Mouse (Mus musculus) frontal cortex, postnatal 14 days (tissue): ENCODE data around the gene Akt1s1.
A peak's percentile ranks its signal among the peaks of the same experiment; 100 is the strongest.

ENCODE experiments used
- DNase-seq, 2 experiments: peaks; one replicate each; pipeline ENCODE4 v3.0.0; 2022; ENCODE audit warnings: low spot score in 2 of 2

Akt1s1 gene

DNA sequence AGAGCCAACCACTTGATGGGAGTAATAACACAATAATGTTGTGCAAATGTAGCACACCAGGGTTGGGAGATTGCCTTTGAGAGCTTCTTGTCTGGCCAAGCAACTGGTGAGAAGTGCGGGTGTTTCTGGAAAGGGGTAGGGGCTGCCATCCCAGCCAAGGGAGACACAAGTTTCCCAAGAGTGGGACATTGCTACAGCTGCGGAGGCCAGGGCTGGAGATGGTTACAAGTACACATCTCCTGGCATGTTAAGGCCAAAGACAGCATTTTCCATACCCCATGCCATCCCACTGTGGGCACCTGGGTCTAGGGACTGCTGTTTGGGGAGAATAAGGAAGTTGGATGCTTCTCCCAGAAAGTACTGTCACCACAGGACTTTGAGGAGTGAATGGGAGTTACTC lies 4.3 kb downstream of the Akt1s1 start:
- DNase-seq: no peak

DNA sequence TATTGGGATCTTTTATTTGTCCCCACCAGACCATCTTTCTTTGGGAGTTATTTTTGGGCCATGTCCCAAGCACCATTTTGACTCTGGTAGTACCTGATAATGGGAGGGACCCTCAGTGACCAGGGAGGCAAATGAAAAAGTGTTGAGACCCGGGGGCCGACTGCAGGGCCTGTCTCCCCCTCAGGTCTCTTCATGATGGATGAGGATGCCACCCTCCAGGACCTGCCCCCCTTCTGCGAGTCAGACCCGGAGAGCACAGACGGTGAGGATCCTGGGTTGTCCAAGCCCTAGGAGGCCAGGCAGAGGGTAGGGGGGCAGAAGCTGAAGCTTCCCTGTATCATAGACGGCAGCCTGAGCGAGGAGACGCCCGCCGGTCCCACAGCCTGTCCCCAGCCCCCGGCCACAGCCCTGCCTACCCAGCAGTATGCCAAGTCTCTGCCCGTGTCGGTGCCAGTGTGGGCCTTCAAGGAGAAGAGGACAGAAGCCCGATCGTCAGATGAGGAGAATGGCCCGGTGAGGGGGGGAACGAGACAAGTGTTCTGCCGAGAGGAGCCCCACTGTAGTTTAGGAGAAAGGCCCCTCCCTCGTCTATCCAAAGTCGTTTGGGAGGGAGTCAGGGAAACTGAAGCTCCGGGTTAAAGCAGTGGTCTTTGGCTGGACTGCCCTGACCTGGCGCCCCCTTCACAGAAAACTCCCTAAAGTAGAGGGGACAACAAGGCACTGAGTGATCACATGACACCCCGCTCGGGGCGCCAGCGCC lies 5.0 kb downstream of the Akt1s1 start:
- DNase-seq: no peak

DNA sequence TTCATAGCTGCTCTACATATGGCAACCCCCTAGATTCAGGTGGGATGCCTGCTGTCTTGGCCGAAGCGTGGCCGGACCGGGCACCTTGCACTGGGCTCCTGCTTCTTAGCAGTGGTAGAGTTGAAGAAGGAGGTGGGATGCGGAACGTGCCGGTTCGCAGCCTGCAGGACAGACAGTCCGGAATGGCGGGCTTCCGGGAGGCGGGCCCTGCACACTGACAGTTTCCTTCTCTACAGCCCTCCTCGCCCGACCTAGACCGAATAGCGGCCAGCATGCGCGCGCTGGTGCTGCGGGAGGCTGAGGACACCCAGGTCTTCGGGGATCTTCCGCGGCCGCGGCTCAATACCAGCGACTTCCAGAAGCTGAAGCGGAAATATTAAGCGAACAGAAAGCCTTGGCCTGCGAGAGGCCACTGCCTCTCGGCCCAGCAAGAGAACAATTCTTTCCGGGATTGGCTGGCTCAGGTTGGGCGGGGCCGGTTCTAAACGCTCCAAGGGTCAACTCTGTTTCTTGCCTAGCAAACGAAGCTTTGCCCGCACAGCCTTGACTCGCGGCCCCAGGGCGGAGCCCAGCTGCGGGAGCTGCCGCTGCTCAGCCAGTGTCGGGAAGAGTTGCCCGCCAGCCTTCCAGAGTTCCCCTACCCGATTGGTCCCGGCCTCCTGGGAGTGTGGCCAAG lies 5.7 kb downstream of the Akt1s1 start:
- DNase-seq: peak in 1 of 2 experiments; percentile 67

DNA sequence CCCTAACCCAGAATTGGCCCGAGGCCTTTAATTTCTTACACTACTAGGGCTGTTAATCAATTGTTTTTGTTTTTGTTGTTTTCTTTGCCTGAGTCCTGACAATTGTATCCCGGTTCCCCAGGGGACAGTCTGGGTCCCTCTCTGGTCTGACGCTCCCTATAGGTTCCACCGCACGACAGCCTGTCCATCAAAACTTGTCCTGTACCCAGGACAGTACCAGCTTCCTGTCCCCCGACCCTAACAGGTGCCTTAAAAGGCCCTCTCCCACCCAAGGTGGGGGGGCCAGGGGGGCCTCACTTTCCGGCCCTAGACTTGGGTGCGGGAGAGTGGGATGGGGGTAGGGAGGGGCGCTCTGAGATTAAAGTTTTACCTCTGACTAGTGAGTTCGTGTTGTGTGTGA lies 6.2 kb downstream of the Akt1s1 start:
- DNase-seq: no peak

DNA sequence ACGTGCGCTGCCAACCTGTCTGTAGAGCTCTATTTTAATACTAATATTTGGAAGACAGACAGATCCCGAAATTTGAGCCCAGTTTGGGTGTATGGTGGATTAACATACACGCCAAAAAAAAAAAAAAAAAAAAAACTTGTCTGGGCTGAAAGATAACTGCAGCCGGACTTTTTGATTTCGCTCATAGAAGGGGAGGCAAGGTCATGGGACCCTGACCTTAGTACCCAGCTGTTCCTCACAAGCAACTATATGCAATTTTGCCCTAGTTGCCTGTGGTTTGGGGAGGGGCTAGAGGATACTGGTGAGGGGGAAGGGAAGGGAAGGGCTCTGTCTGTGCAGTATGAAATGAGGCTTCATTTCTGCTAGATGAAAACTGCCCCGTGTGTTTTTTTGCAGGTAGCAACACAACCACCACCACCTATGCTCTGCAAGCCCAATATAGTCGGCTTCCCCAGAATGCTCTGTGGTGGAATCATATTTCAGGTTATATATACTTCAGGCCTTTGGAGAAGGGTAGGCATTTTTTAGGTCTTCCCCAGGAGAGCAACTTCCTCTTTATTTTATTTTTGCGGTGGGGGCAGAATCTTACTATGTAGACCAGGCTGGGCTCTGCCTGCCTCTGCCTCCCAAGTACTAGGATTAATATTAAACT lies 7.6 kb downstream of the Akt1s1 start:
- no peak for DNase-seq

DNA sequence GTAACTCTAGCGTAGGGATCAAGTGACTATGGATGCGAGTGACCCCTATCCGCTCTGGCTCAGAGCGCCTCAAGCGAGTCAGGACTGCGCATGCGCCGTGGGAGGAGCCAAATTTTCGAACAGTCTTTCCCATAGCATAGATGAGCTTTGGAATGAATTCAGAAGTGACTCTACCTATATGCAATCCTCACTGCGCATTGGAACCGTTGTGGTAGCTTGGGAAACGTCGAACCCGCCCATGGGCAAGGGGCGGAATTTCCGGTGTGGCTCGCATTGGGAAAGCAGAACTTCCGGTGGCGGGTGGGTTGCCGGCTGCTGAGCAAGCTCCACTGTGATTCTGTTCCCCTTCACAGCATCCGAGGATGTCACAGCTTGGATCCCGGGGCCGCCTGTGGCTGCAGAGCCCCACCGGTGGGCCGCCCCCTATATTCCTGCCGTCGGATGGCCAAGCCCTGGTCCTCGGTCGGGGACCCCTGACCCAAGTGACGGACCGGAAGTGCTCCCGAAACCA lies 8.3 kb downstream of the Akt1s1 start, which contains the start of gene Pnkp:
Pnkp (plus strand) TSS at position 98 of the 511 bp plus-strand sequence.
- peak; percentile 88 to 91 for DNase-seq

DNA sequence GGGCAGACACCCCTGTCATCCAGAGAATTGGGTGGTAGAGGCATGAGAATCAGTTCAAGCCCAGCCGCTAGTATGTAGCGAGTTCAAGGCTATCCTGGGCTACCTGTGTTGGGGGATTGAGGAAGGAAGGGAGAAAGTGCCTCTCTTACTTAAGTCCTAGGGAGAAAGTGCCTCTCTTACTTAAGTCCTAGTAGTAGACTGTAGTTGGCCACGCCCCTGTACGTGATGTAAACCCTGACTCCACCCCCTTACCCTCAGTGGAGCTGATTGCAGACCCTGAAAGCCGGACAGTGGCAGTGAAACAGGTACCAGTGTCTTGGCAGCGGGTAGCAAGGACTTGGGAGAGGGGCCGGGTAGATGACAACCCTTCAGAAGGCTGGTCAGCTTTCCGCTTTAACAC lies 9.1 kb downstream of the Akt1s1 start:
- DNase-seq: no peak

DNA sequence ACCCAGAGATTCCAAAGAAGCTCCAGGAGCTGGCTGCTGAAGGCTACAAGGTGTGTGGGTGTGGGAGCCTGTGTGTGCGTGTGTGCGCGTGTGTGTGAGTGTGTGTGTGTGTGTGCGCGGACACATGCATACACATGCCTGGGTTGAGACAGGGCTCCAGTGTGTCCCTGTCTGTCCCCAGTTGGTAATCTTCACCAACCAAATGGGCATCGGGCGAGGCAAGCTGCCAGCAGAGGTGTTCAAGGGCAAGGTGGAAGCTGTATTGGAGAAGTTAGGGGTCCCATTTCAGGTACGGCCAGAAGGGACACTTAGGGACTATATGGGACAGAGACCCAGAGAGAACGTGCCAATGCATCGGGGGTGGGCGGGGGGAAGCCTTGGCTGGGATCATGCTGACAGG lies 11.1 kb downstream of the Akt1s1 start:
- no peak for DNase-seq

DNA sequence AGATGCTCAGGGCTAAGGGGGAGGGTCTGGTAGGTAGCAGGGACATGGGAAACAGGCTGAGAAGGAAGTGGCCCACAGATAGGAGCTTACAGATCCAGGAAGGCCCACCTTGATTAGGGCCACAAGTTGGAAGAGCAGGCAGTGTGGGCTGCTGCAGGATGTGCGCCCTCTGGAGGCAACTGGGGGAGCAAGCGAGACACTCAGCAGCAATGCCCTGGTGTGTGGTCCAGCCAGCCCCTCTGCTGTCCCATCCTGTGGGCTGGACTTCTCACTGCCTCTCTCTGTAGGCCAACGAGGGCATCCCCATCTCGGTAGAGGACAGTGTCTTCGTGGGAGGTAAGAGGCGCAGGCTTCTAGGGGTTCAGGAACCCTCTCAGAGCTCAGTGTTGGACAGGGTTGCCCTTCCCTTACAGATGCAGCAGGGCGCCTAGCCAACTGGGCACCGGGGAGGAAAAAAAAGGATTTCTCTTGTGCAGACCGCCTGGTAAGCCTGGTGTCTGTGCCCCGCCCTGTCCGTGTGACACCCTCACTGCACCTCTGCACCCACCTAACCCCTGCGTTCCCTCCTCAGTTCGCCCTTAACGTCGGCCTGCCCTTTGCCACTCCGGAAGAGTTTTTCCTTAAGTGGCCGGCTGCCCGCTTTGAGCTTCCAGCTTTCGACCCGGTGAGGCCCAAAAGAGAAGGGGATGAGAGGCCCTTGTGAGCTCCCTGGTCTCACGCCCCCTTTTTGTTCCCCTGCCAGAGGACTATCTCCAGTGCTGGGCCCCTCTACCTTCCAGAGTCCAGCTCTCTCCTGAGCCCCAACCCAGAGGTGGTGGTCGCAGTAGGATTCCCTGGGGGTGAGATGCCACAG lies 12.0 kb downstream of the Akt1s1 start:
- peak in 1 of 2 experiments; percentile 58 for DNase-seq

DNA sequence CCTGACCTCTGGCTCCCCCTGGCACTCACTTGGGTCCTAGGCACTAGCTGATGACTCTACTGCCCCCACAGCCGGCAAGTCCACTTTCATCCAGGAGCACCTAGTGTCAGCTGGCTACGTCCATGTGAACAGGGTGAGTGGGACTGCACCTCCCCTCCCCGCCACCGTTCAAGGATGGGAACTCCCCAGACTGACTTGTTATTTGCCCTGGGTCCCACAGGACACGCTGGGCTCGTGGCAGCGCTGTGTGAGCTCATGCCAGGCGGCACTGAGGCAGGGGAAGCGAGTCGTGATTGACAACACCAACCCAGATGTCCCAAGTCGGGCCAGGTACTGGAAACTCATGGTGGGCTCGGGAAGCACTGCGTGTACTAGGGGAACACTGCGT lies 12.6 kb downstream of the Akt1s1 start:
- DNase-seq: no peak

DNA sequence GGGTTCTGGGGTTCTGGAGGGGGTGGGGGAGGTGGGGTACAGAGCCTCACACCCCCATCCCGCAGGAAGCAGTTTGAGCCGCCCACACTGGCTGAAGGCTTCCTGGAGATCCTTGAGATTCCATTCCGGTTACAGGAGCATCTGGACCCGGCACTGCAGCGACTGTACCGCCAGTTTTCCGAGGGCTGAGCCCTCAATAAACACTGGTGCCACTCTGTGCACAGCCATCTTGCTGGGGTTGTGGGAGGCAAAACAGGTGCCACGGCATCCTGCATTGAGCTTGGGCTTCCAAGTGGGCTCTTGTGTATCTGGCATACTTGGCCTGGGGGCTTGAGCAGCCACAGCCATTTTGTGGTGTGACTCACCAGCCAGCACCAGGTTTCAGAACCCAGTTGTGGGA lies 13.6 kb downstream of the Akt1s1 start:
- DNase-seq: no peak

DNA sequence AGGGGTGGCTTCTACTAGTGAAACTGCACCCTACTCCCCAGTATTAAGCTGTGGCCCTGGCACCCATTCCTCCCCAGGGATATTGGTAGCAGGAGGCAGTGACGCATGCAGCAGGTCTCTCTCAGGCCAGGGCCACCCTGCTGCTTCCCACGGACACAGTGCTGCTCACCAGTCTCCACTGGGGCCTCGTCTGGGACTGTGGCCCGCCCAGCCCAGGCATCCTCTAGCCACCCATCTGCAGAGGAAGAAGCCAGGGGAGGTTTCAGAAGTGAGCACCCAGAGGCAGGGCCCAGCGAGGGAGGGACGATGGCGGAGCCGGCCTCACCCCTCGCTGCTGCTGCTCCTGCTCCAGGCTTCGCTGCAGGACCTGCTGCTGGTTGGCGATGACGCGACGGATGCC lies 14.4 kb downstream of the Akt1s1 start:
- DNase-seq: no peak

DNA sequence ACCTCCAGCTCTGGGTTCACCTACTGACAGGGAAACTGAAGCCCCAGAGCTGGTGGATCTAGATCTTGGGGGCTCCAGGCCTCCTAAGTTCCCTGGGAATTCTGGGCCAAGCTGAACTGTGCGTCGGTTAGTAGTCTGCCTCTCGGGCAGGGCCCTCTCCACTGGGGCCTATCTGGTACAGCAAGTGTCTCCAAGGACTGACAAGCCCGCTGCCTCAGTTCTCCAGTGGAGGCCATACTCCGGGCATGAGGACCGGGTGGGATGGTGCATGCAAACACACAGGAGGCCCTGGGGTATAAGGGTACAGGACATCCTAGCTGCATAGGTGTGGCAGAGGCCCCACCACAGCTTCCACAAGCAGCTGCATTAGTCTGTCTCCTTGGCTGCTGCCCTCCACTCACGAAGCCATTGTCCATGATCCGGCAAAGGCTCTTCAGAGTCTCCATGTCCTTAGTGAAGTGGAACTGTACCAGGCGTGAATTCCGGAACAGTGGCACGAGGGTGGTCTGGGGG lies 15.2 kb downstream of the Akt1s1 start:
- DNase-seq: no peak

DNA sequence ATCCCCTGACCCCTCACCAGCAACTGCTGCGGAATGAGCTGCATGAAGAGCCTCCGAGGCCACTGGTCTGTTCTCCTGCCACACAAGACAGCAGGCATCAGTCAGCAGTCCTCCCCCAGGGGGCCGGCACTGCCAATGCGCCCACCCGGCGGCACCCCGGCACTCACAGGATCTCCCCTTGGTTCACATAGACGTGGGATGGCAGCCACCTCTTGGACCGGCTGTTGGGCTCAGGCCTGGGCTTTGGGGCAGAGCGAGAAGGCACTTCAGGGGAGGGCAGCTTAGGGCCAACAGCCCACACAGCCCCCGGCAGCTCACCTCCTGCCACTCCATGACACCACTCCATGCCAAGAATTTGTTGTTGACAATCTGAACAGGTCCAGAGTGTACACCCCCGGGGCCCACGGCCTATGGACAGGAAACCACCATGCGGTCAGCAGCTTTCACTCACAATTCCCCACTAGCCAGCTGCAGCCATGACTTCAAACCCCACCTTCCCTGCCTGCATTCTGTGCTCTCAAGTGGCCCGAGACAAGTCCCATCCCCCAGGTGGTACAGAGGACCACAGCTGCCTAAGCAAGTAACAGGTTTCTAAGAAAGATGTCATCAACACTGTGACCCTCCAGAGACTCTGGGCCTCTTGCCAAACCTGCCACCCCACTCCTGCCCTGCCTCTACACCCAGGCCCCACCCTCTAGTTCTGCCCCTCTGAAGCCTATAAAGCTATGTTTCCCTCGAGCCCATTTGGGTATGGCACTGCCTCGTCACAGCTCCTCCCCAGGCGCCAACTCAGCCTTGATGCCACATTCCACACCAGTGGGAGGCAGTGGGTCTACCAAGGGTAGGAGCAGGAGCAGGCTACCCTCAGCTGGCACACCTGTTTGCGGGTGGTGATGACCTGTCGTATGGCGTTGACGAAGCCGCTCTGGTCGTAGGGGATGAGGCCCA lies 16.1 kb downstream of the Akt1s1 start:
- DNase-seq: no peak

DNA sequence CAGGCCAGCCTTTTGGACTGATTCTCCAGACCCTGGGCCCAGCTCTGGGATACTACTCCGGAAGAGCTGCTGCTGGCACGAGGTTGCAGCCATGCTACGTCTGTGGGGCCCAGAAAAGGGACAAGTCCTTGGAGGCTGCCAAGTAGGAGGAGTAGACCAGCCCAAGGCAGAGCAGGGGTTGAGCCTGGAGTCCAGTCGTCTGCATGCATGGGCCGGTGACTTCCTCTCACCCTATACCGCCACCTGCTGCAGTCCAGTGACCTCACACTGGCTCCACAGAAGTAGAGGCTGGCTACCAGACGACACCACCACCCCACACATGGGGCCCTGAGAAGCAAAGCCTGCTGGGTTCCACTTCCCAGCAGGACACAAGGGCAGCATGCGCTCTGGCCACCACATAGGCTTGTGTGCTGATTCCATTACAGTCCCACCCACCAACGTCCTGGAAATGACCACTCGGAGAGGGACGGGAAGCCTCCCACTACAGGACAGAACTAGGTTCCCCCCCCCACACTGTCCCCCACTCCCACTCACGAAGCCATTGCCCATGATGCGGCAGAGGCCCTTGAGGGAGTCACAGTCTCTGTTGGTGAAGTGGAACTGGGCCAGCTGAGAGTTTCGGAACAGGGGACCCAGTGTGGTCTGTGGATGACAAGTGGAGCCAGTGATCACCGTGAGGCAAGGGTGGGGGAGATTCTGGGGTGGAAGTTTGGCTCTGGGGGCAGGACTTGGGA lies 17.7 kb downstream of the Akt1s1 start:
- DNase-seq: no peak

DNA sequence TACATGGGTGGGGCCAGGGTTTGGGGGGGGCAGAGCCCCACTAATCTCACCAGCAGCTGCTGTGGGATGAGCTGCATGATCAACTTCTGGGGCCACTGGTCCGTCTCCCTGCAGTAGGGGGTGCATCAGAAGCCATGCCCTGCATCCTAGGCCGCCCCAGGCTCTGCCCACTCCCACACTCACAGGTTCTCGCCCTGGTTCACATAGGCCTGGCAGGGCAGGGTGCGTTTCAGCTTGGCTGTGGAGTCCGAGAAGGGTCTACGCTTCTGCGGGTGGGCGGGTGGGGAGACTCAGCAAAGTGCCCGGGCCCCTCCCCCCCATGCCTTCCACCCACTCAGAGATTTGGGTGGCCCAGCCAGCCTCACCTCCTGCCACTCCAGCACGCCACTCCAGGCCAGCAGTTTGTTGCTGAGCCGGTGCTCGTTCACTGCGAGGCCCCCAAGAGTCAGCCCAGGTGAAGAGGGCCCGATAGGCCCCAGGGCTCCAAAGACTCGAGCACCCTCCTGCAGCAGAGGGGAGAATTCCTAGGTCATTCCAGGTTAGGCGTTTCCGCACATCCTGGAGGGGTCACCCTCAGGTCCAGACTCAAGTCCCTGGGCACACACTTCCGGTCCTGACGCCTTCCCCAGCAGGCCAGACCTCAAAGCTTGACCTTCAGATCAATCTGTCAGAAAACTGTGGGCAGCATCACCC lies 18.4 kb downstream of the Akt1s1 start:
- no peak for DNase-seq

DNA sequence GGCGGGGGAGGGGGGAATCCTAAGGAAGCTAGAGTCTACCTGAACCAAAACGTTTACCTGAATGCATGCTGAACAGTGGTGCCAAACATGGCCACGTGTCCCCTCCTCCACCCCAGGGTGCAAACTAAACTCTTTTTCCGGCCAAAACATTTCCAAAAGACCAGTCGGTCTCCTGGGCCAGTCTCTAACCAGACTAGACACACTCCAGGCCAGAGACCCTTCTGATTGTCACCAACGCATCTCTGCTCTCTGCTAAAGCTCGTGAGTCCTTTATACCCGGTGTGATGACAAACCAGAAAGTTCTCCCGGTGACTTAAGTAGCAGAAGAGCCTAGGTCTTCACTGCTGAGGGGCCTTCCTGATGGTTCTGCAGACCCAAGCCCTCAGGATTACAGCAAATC lies 19.0 kb downstream of the Akt1s1 start:
- DNase-seq: no peak

DNA sequence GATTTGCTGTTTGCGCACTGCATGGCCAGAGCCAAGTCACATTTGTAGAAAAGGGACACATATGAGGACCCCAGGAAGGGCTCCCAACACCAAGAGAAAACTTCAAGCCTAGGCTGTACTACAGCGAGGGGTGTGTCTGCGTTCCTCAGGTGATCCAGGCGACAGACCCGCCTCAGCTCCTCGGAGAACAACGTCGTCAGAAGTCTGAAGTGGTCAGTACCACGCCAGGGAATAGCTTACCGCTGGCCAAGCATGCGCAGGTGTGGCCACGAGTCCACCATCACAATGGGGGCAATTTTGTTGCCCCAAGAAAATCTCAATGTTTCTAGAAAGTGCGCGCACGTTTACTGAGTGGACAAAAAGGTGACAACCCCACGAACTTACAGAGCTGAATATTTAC lies 19.7 kb downstream of the Akt1s1 start:
- DNase-seq: no peak
